Mouse (Mus musculus) stomach, postnatal 0 days (tissue): Measurements from ENCODE around the gene Gal3st2c.
"Not testable (repeated sequence)": the region's sequence is repeated elsewhere in the genome, so short reads cannot be mapped to it uniquely, and the experiment has no call there.

Source experiments
- CTCF ChIP-seq: IDR thresholded peaks from 2 replicates; pipeline ENCODE4 v1.5.1; 2016; ENCODE audit warnings: antibody characterized with exemption, low read depth, mild to moderate bottlenecking, moderate library complexity
- EP300 ChIP-seq: optimal IDR thresholded peaks from 2 replicates; pipeline ENCODE3; 2016; ENCODE audit warnings: antibody characterized with exemption

DNA sequence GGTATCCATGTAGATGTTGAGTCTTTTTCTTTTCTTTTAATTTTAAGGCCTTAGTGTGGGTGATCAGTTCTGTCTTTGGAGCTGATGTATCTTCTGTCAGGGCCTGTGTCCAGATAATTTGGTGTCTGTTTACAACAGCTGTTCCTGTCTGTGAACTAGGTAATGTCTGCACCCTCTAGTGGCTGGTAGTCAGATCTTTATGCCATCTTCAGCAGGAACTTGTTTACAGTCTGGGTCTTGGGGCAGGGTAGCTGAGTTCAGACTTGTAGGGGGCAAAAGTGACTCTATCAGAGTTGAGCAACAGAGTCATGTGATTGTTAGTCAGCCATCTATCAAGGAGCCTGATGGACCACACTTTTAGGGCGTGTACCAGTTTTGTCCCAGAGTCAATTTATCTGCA lies 23.8 kb upstream of the Gal3st2c start:
- TF ChIP-seq CTCF, EP300: not testable (repeated sequence)
